Mouse (Mus musculus) MEL (cell line): ENCODE measurements at regions not wholly inside any gene's neighbourhood (a gene's known extent, or its start where the extent isn't known, plus 50 kb on each side); places are given as distances from the start of the nearest gene placed in this dataset.

ENCODE experiments used
- CTCF ChIP-seq, 3 experiments: IDR thresholded peaks in 2 of 3; conservative IDR thresholded peaks in 1 of 3; 2 replicates each; pipeline ENCODE4 v1.5.1; 2011 to 2012; ENCODE audit warnings: low read length in 3 of 3, low read depth in 2 of 3, mild to moderate bottlenecking in 2 of 3, improper control_type of control experiment in 1 of 3, inconsistent platforms in 1 of 3, mixed read lengths in 1 of 3, moderate library complexity in 1 of 3; ENCODE audit not compliant: control insufficient read depth in 1 of 3, insufficient read depth in 1 of 3, poor library complexity in 1 of 3, severe bottlenecking in 1 of 3
- E2F4 ChIP-seq: IDR thresholded peaks from 2 replicates; pipeline ENCODE4 v1.6.1; 2011; ENCODE audit warnings: low read depth, low read length, improper control_type of control experiment, borderline replicate concordance
- POLR2A ChIP-seq, 2 experiments: IDR thresholded peaks; 2 replicates each; pipeline ENCODE4 v1.6.1; 2011 to 2012; ENCODE audit warnings: low read length in 2 of 2, mild to moderate bottlenecking in 2 of 2, control low read depth in 1 of 2, improper control_type of control experiment in 1 of 2, low read depth in 1 of 2, moderate library complexity in 1 of 2; ENCODE audit not compliant: control insufficient read depth in 1 of 2, insufficient read depth in 1 of 2, poor library complexity in 1 of 2
- RAD21 ChIP-seq: IDR thresholded peaks from 2 replicates; pipeline ENCODE4 v1.6.1; 2011; ENCODE audit warnings: mild to moderate bottlenecking, low read depth, low read length, improper control_type of control experiment
- ZMIZ1 ChIP-seq: IDR thresholded peaks from 2 replicates; pipeline ENCODE4 v1.6.1; 2012; ENCODE audit warnings: low read depth, mild to moderate bottlenecking, inconsistent platforms, low read length, improper control_type of control experiment, moderate library complexity

- TF ChIP-seq CTCF (IDR thresholded peaks at IDR 0.05 in 2 of 3, conservative IDR thresholded peaks at IDR 0.05 in 1 of 3; ENCODE audit: control insufficient read depth in 1 of 3, insufficient read depth in 1 of 3, low read depth in 2 of 3, low read length in 3 of 3, poor library complexity in 1 of 3, severe bottlenecking in 1 of 3): no peak
- no peak for TF ChIP-seq POLR2A (IDR thresholded peaks at IDR 0.05; ENCODE audit: control insufficient read depth in 1 of 2, insufficient read depth in 1 of 2, low read depth in 1 of 2, low read length in 2 of 2, poor library complexity in 1 of 2)
- TF ChIP-seq RAD21: no peak
- TF ChIP-seq E2F4: no peak
- no peak for TF ChIP-seq ZMIZ1
Observed at GRCm38 (mm10) chr9:94610101-94610500, 59.6 kb upstream of the Slc9a9 start.
